Mouse (Mus musculus) forebrain, postnatal 0 days (tissue): ENCODE results near the gene Zfp93. TPM values are rescaled to one million over a fixed set of nuclear protein-coding genes. Genes with fewer than 3 reads are reported as not detected.

Source experiments
- ATAC-seq: fragments of 200-750 bp; cut with Nextera tagmentation; 2 replicates; pipeline ENCODE4 v1.8.0; 2017; ENCODE audit warnings: mild to moderate bottlenecking, moderate library complexity
- DNase-seq: peaks from one replicate; pipeline ENCODE4 v3.0.0-alpha.2; 2015
- H3K27ac ChIP-seq: fragments of 300-500 bp; sonication (generic); 2 replicates; pipeline ENCODE4 v1.5.1; 2014; ENCODE audit warnings: low read depth, mild to moderate bottlenecking, antibody characterized with exemption, low read length, moderate library complexity, mixed read lengths
- H3K27me3 ChIP-seq: fragments of 300-500 bp; sonication (generic); 2 replicates; pipeline ENCODE4 v1.6.1; 2014; ENCODE audit warnings: mild to moderate bottlenecking, low read length, mixed read lengths; ENCODE audit not compliant: insufficient read depth
- H3K36me3 ChIP-seq: fragments of 300-500 bp; sonication (generic); 2 replicates; pipeline ENCODE4 v1.6.1; 2014; ENCODE audit warnings: mild to moderate bottlenecking, moderate library complexity; ENCODE audit not compliant: insufficient read depth
- H3K4me1 ChIP-seq: fragments of 300-500 bp; sonication (generic); 2 replicates; pipeline ENCODE4 v1.6.1; 2014; ENCODE audit warnings: antibody characterized with exemption; ENCODE audit not compliant: insufficient read depth
- H3K4me2 ChIP-seq: fragments of 300-500 bp; sonication (generic); 2 replicates; pipeline ENCODE4 v1.6.1; 2014; ENCODE audit warnings: low read depth, mild to moderate bottlenecking, moderate library complexity
- H3K4me3 ChIP-seq: fragments of 300-500 bp; sonication (generic); 2 replicates; pipeline ENCODE4 v1.5.1; 2014; ENCODE audit warnings: low read depth, low read length, mixed read lengths
- H3K9ac ChIP-seq: fragments of 300-500 bp; sonication (generic); 2 replicates; pipeline ENCODE4 v1.6.1; 2014; ENCODE audit warnings: mild to moderate bottlenecking
- H3K9me3 ChIP-seq: fragments of 300-500 bp; sonication (generic); 2 replicates; pipeline ENCODE4 v1.6.1; 2016; ENCODE audit warnings: low read length
- CTCF ChIP-seq: sonication (generic); IDR thresholded peaks from 2 replicates; pipeline ENCODE4 v1.5.1; 2016; ENCODE audit warnings: antibody characterized with exemption, control low read depth, low read depth
- WGBS: fragments of 180-500 bp; shearing (Covaris S2); extraction: QIAGEN DNeasy Blood & Tissue Kit; methylation state at CpG from one replicate; pipeline ENCODE4 v1.1.7; 2014; 5-methylcytosine and 5-hydroxymethylcytosine counted together
- polyA plus RNA-seq: library from polyadenylated mRNA; unstranded; fragments of >200 nt; fragmentation: Nextera tagmentation; extraction: Ambion mirVana; gene quantifications from 2 replicates; pipeline ENCODE4 v1.2.1, GENCODE M21; 2015
- total RNA-seq: library from RNA; depleted of rRNA; stranded (reverse); fragments of >200 nt; gene quantifications from 2 replicates; pipeline ENCODE4 v1.2.3, GENCODE M21; 2014; rRNA removed

Gene Zfp93
- total and polyA plus RNA-seq, 2 experiments from 2014 or later: 2.4 to 13.2 TPM

DNA sequence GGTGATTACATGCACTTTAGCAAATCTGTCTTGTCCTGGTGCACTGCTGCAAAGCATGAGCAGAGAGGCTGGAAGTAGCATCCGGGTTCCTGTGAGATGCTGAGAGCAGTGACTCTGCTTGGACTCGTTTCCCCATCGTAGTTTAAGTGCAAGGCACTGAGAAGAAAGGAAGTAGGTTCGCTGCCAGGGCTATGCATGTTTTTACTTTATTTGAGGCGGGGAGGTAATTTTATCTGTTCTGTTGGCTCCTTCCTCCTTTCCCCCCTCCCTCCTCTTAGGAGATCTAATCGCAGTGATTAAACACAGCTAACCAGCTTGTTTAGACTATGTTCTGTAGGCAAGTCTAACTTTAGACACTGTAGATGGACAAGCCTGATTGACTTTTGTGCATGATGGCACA, 48.7 kb downstream of the Zfp93 start:
- peaks cover 4% of the 10 kb centered on the region; the same call in 1 of the 2 replicates for H3K9me3 ChIP-seq
- H3K9ac ChIP-seq: no peak overlapping the region
- H3K4me1 ChIP-seq: 0 out of 2 replicates have a peak, but pooled peaks cover 4% of the 10 kb centered on the region
- H3K36me3 ChIP-seq: peaks cover 1% of the 10 kb centered on the region; the same call in 1 of the 2 replicates
- no peak for TF ChIP-seq CTCF
- no peaks in the 10 kb centered on the region for H3K27me3 ChIP-seq
- WGBS: 82% methylated on average over 6 of the region's 6 CpGs
- no peak overlapping the region for H3K27ac ChIP-seq
- H3K4me3 ChIP-seq: no peak overlapping the region
- ATAC-seq: no peak
- DNase-seq: no peak
- H3K4me2 ChIP-seq: no peak overlapping the region

DNA sequence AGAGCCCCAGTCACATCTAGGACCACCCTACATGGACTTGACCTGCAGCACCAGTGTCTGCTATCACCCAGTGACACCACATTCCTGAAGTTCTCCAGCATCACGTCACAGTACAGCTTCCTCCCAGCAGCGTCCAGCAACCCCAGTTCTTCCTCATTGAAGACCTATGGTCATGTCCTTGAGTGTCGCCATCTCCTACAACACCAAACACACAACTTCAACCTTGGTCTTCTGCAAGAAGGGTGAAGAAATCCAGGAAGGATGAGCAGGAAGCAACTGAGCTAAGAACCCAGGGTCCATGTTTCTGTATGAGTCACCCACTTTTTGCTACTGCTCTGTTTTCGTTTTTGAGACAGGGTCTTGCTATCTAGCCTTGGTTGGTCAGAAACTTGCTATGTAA, 52.4 kb downstream of the Zfp93 start:
- no peak overlapping the region for H3K27ac ChIP-seq
- no peak overlapping the region for H3K4me3 ChIP-seq
- no peak for TF ChIP-seq CTCF
- DNase-seq (no peak), ATAC-seq (no peak)
- H3K9ac ChIP-seq: no peak overlapping the region
- 84% methylated on average over 4 of the region's 4 CpGs for WGBS
- 0 out of 2 replicates have a peak, but pooled peaks cover 9% of the 10 kb centered on the region for H3K4me1 ChIP-seq
- no peak overlapping the region for H3K4me2 ChIP-seq
- no peaks in the 10 kb centered on the region for H3K27me3 ChIP-seq
- peaks cover 5% of the 10 kb centered on the region; the same call in 1 of the 2 replicates for H3K9me3 ChIP-seq
- no peaks in the 10 kb centered on the region for H3K36me3 ChIP-seq

DNA sequence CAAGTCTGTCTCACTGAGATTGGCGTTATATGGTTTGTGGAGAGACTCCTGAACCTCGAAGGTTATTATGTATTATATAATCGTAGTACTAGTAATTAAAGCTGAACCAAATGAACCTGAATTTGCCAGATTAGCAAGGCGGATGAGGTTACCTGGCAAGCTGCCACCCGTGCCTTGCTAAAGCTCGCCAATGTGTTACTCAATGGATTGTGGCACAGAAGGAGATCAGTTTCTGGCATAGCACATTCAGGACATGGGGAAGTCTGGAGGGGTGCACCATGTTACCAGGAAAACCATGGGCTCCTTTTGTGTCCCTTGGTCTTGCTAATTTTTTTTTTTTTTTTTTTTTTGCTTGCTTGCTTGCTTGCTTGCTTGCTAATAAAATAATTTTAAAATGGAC, 55.0 kb downstream of the Zfp93 start:
- 29% methylated on average over 6 of the region's 6 CpGs for WGBS
- Histone ChIP-seq H3K27me3 (no peaks in the 10 kb centered on the region), H3K27ac (no peak overlapping the region), H3K36me3 (no peaks in the 10 kb centered on the region), H3K9me3 (peaks cover 5% of the 10 kb centered on the region; the same call in 1 of the 2 replicates), H3K4me3 (0 out of 2 replicates have a peak overlapping the region, but pooled peaks have one; percentile 30), H3K4me1 (0 out of 2 replicates have a peak, but pooled peaks cover 9% of the 10 kb centered on the region), H3K4me2 (peak overlapping the region; percentile 53; the same call in 1 of the 2 replicates), H3K9ac (no peak overlapping the region)
- TF ChIP-seq CTCF: no peak
- peak; percentile 25 for DNase-seq
- ATAC-seq: no peak

DNA sequence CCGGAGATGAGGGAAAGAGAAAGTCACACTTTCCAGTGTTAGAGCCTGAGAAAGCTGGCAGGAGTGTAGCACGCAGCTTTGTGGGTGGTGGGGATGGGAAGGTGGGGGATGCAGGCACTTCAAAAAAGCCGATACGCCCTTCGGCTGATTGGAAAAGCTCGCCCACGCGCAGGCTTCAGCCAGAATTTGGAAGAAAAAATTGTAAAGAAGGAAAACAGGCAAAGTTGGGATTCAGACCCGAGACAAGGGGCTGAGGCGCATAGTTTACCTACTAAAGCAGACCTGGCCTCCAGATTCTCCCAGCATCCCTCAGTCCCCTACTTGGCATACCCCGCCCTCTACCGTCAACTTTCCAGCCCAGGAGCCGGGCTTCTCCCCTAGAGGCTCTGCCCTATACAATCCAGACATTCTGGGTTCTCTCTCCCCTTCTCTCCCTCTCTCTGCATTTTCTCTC, 55.5 kb downstream of the Zfp93 start:
- Histone ChIP-seq H3K27ac (peak overlapping the region; percentile 59; the same call in 1 of the 2 replicates), H3K9ac (peak overlapping the region; percentile 28; the same call in 1 of the 2 replicates)
- peak; percentile 44 for ATAC-seq

DNA sequence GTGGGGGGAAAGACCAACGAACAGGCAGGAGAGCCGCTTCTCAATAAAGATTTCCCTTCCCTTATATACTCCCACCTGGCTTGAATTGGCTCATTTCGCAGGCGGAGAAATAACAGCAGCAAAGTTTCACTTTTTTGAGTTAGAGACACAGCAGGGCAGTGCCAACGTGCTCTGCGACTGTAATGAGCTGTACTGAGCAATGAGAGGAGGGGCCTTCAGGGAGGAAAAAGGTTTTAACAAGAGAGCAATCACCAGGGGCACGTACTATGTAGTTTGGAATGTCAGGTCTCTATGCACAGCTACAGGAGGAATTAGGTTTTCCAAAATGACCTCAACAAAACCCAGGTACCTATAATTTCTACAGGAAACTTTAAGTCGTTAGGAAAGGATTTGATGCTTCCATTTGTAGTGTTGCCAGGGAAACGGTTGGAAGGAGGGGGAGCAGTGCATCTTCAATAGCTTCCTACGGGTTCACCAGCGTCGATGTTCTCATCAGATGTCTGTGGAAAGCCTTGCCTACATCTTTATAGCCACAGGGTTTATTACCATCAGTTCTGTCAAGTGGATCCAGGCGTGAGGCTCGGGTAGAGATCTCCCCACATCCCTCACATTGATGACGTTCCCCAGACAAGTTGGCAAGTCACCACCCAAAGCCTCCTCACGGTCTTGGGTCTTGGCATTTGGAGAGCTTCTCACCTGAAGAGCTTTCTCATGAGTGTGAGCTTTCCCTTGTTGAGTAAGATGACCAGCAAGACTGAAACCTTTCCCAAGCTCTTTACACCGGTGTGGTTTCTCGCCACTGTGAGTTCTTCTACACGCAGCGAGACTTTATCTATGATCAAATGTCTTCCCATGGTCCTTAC, 56.3 kb downstream of the Zfp93 start:
- Histone ChIP-seq H3K4me1 (0 out of 2 replicates have a peak, but pooled peaks cover 9% of the 10 kb centered on the region), H3K4me2 (peak overlapping the region; percentile 53), H3K9me3 (peaks cover 5% of the 10 kb centered on the region; the same call in 1 of the 2 replicates), H3K27me3 (no peaks in the 10 kb centered on the region), H3K4me3 (peak overlapping the region; percentile 30; the same call in 1 of the 2 replicates), H3K9ac (peak overlapping the region; percentile 28; the same call in 1 of the 2 replicates), H3K27ac (peak overlapping the region; percentile 59; the same call in 1 of the 2 replicates), H3K36me3 (no peaks in the 10 kb centered on the region)
- no peak for TF ChIP-seq CTCF
- DNase-seq (peak; percentile 55), ATAC-seq (peak; percentile 73)
- WGBS: 33% methylated on average over 20 of the region's 20 CpGs

More for the DNA sequence above, 55.5 kb downstream of the Zfp93 start:
- Histone ChIP-seq H3K4me1 (0 out of 2 replicates have a peak, but pooled peaks cover 9% of the 10 kb centered on the region), H3K4me2 (peak overlapping the region; percentile 53), H3K36me3 (no peaks in the 10 kb centered on the region), H3K9me3 (peaks cover 5% of the 10 kb centered on the region; the same call in 1 of the 2 replicates), H3K27me3 (no peaks in the 10 kb centered on the region), H3K4me3 (peak overlapping the region; percentile 30)
- DNase-seq: peak; percentile 27
- TF ChIP-seq CTCF: no peak
- 2% methylated on average over 13 of the region's 13 CpGs for WGBS

Other genes starting within 250 kb of the Zfp93 start
- not detected in 2 replicates for gene Vmn1r183, start 217.2 kb upstream of the Zfp93 start, total RNA-seq
- gene Vmn1r183, start 217.2 kb upstream of the Zfp93 start, polyA plus RNA-seq: not detected in 2 replicates
- 38.2 and 44.0 TPM in 2 replicates for gene Zfp180, start 188.5 kb upstream of the Zfp93 start, total RNA-seq
- 19.0 and 23.9 TPM in 2 replicates for gene Zfp180, start 188.5 kb upstream of the Zfp93 start, polyA plus RNA-seq
- gene Zfp112, start 158.1 kb upstream of the Zfp93 start, total RNA-seq: 7.5 and 12.2 TPM in 2 replicates
- 3.7 and 4.7 TPM in 2 replicates for gene Zfp112, start 158.1 kb upstream of the Zfp93 start, polyA plus RNA-seq
- 26.3 and 31.2 TPM in 2 replicates for gene Zfp235, start 136.3 kb upstream of the Zfp93 start, total RNA-seq
- 19.1 and 20.4 TPM in 2 replicates for gene Zfp235, start 136.3 kb upstream of the Zfp93 start, polyA plus RNA-seq
- 5.2 and 8.4 TPM in 2 replicates for gene Zfp114, start 95.4 kb upstream of the Zfp93 start, total RNA-seq
- gene Zfp114, start 95.4 kb upstream of the Zfp93 start, polyA plus RNA-seq: 2.8 and 4.3 TPM in 2 replicates
- 7.3 and 8.4 TPM in 2 replicates for gene Zfp111, start 59.0 kb upstream of the Zfp93 start, total RNA-seq
- 1.6 and 2.4 TPM in 2 replicates for gene Zfp111, start 59.0 kb upstream of the Zfp93 start, polyA plus RNA-seq
- gene Zfp109, start 32.9 kb upstream of the Zfp93 start, total RNA-seq: 5.4 and 7.4 TPM in 2 replicates
- gene Zfp109, start 32.9 kb upstream of the Zfp93 start, polyA plus RNA-seq: 1.3 and 2.6 TPM in 2 replicates
- 9.1 and 13.0 TPM in 2 replicates for gene Zfp108, start 15.6 kb upstream of the Zfp93 start, total RNA-seq
- gene Zfp108, start 15.6 kb upstream of the Zfp93 start, polyA plus RNA-seq: 1.9 and 3.1 TPM in 2 replicates
- 32.9 and 34.8 TPM in 2 replicates for gene Zfp61, start 30.8 kb downstream of the Zfp93 start, total RNA-seq
- 24.5 and 30.8 TPM in 2 replicates for gene Zfp61, start 30.8 kb downstream of the Zfp93 start, polyA plus RNA-seq
- gene Zfp94, start 46.2 kb downstream of the Zfp93 start, total RNA-seq: 15.8 and 16.9 TPM in 2 replicates
- 19.3 and 21.2 TPM in 2 replicates for gene Zfp94, start 46.2 kb downstream of the Zfp93 start, polyA plus RNA-seq
- gene Tescl, start 63.5 kb downstream of the Zfp93 start, total RNA-seq: not detected in 2 replicates
- not detected in 2 replicates for gene Tescl, start 63.5 kb downstream of the Zfp93 start, polyA plus RNA-seq
- gene Lypd5, start 78.8 kb downstream of the Zfp93 start, total RNA-seq: not detected in 2 replicates
- gene Lypd5, start 78.8 kb downstream of the Zfp93 start, polyA plus RNA-seq: not detected in 2 replicates
- gene Kcnn4, start 99.8 kb downstream of the Zfp93 start, total RNA-seq: 1.2 and 1.5 TPM in 2 replicates
- gene Kcnn4, start 99.8 kb downstream of the Zfp93 start, polyA plus RNA-seq: 0.88 and 1.1 TPM in 2 replicates
- gene Smg9, start 129.2 kb downstream of the Zfp93 start, total RNA-seq: 23.9 and 31.8 TPM in 2 replicates
- gene Smg9, start 129.2 kb downstream of the Zfp93 start, polyA plus RNA-seq: 25.2 and 28.5 TPM in 2 replicates
- gene Irgc1, start 181.9 kb downstream of the Zfp93 start, total RNA-seq: not detected in 2 replicates
- gene Irgc1, start 181.9 kb downstream of the Zfp93 start, polyA plus RNA-seq: not detected in 2 replicates
- 0.85 and 1.3 TPM in 2 replicates for gene Plaur, start 192.1 kb downstream of the Zfp93 start, total RNA-seq
- 1.2 and 1.3 TPM in 2 replicates for gene Plaur, start 192.1 kb downstream of the Zfp93 start, polyA plus RNA-seq
- 412 and 434 TPM in 2 replicates for gene Cadm4, start 211.6 kb downstream of the Zfp93 start, total RNA-seq
- 102 and 107 TPM in 2 replicates for gene Cadm4, start 211.6 kb downstream of the Zfp93 start, polyA plus RNA-seq
- 196 and 242 TPM in 2 replicates for gene Zfp428, start 236.6 kb downstream of the Zfp93 start, total RNA-seq
- gene Zfp428, start 236.6 kb downstream of the Zfp93 start, polyA plus RNA-seq: 258 and 279 TPM in 2 replicates
- not detected in 2 replicates for gene AC161166.1, start 242.0 kb downstream of the Zfp93 start, total RNA-seq
- 0.13 and 0.31 TPM in 2 replicates for gene AC161166.1, start 242.0 kb downstream of the Zfp93 start, polyA plus RNA-seq